Mouse (Mus musculus): ENCODE results near the gene Nfix.

DNA sequence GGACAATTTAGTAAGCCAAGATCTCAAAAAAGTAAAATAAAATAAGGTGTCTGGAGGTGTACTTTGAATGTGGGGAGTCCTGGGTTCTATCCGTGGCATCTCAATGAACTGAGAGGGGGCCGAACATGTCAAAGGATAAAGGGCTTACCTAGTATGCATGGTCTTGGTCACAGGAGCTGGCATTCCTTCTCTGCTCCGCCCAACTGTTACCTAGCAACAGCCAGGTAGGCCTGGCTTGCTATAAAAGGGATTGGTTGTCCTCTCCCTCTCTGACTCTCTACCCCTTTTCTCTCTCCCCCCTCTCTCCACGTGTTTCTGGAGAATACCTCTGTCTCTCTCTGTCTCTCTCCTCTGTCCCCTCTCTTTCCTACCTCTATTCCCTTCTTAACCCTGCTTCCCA is 142.5 kb downstream of the Nfix start:
- TF ChIP-seq CTCF (IDR thresholded peaks at IDR 0.05; ENCODE audit: insufficient read depth, low read depth, low read length): no peak
- no peak for TF ChIP-seq POLR2A (IDR thresholded peaks at IDR 0.05; ENCODE audit: insufficient read depth, low read depth, low read length)

Data from olfactory bulb, adult 2 months (tissue).